Mouse (Mus musculus) lung, embryonic 16.5 days (tissue): ENCODE measurements around the gene Scnm1. TPM values are rescaled to one million over a fixed set of nuclear protein-coding genes. Genes with fewer than 3 reads are reported as not detected.

Experiments
- ATAC-seq: fragments of 200-750 bp; cut with Nextera tagmentation; 2 replicates; pipeline ENCODE4 v1.8.0; 2017; ENCODE audit warnings: low read depth, mild to moderate bottlenecking, moderate library complexity
- H3K27ac ChIP-seq: fragments of 300-500 bp; sonication (generic); 2 replicates; pipeline ENCODE4 v1.5.1; 2014; ENCODE audit warnings: mild to moderate bottlenecking, control low read depth, low read length
- H3K27me3 ChIP-seq: fragments of 300-500 bp; sonication (generic); 2 replicates; pipeline ENCODE4 v1.6.1; 2014; ENCODE audit warnings: low read depth, low read length, mixed read lengths; ENCODE audit not compliant: control insufficient read depth, insufficient read depth
- H3K36me3 ChIP-seq: fragments of 300-500 bp; sonication (generic); 2 replicates; pipeline ENCODE4 v1.6.1; 2014; ENCODE audit warnings: low read length; ENCODE audit not compliant: control insufficient read depth, insufficient read depth
- H3K4me1 ChIP-seq: fragments of 300-500 bp; sonication (generic); replicated peaks from 2 replicates; pipeline ENCODE4 v1.6.1; 2014; ENCODE audit warnings: low read length, mixed read lengths; ENCODE audit not compliant: control insufficient read depth, insufficient read depth
- H3K4me2 ChIP-seq: fragments of 300-500 bp; sonication (generic); 2 replicates; pipeline ENCODE4 v1.6.1; 2014; ENCODE audit warnings: low read depth, low read length, control low read depth
- H3K4me3 ChIP-seq: fragments of 300-500 bp; sonication (generic); 2 replicates; pipeline ENCODE4 v1.5.1; 2014; ENCODE audit warnings: mild to moderate bottlenecking, low read length, control low read depth
- H3K9ac ChIP-seq: fragments of 300-500 bp; sonication (generic); 2 replicates; pipeline ENCODE4 v1.6.1; 2014; ENCODE audit warnings: low read length, control low read depth
- H3K9me3 ChIP-seq: fragments of 300-500 bp; sonication (generic); 2 replicates; pipeline ENCODE4 v1.6.1; 2016; ENCODE audit warnings: low read length; ENCODE audit not compliant: control insufficient read depth
- WGBS: fragments of 180-500 bp; shearing (Covaris S2); extraction: QIAGEN DNeasy Blood & Tissue Kit; methylation state at CpG from one replicate; pipeline ENCODE4 v1.1.7; 2014; 5-methylcytosine and 5-hydroxymethylcytosine counted together
- microRNA-seq: library from miRNA; unstranded; fragments of <30 nt; microRNA quantifications from one replicate; pipeline ENCODE4, GENCODE M21; 2016
- polyA plus RNA-seq: library from polyadenylated mRNA; unstranded; fragments of >200 nt; fragmentation: Nextera tagmentation; extraction: Ambion mirVana; gene quantifications from 2 replicates; pipeline ENCODE4 v1.2.1, GENCODE M21; 2015

Gene Scnm1
- polyA plus RNA-seq, 1 experiment from 2014 or later = 69.9 TPM

- Histone ChIP-seq H3K9me3 (no peaks in the 10 kb centered on the region), H3K27me3 (no peaks in the 10 kb centered on the region), H3K4me1 (peaks cover 6% of the 10 kb centered on the region), H3K27ac (peak overlapping the region; percentile 71), H3K4me2 (peak overlapping the region; percentile 76), H3K9ac (peak overlapping the region; percentile 92), H3K4me3 (peak overlapping the region; percentile 97), H3K36me3 (no peaks in the 10 kb centered on the region)
- no peak; the same call in 1 of the 2 replicates for ATAC-seq
- WGBS = 0% methylated on average over 16 of the region's 16 CpGs
These were observed 28.0 kb downstream of the Scnm1 start for GRCm38 (mm10) chr3:95105586-95106337.

- ATAC-seq = no peak
- H3K4me3 ChIP-seq = peak overlapping the region; percentile 97
- peak overlapping the region; percentile 76 for H3K4me2 ChIP-seq
- H3K27me3 ChIP-seq = no peaks in the 10 kb centered on the region
- peak overlapping the region; percentile 92 for H3K9ac ChIP-seq
- 31% methylated on average over 4 of the region's 4 CpGs for WGBS
- H3K4me1 ChIP-seq = peaks cover 6% of the 10 kb centered on the region
- H3K36me3 ChIP-seq = no peaks in the 10 kb centered on the region
- H3K9me3 ChIP-seq = no peaks in the 10 kb centered on the region
- peak overlapping the region; percentile 51 for H3K27ac ChIP-seq
These were observed 28.7 kb downstream of the Scnm1 start for GRCm38 (mm10) chr3:95105121-95105520.

GRCm38 (mm10) chr3:95100854-95101253 lies 33.0 kb downstream of the Scnm1 start:
- H3K9ac ChIP-seq = no peak overlapping the region
- H3K27me3 ChIP-seq = no peaks in the 10 kb centered on the region
- no peak overlapping the region for H3K4me2 ChIP-seq
- peaks cover 5% of the 10 kb centered on the region; the same call in 1 of the 2 replicates for H3K36me3 ChIP-seq
- H3K27ac ChIP-seq = no peak overlapping the region
- H3K4me3 ChIP-seq = no peak overlapping the region
- ATAC-seq = no peak
- 41% methylated on average over 2 of the region's 2 CpGs for WGBS
- H3K4me1 ChIP-seq = peaks cover 6% of the 10 kb centered on the region
- H3K9me3 ChIP-seq = no peaks in the 10 kb centered on the region

GRCm38 (mm10) chr3:95088071-95088470 lies 45.7 kb downstream of the Scnm1 start:
- no peak overlapping the region for H3K4me3 ChIP-seq
- no peaks in the 10 kb centered on the region for H3K4me1 ChIP-seq
- ATAC-seq = no peak
- H3K36me3 ChIP-seq = no peaks in the 10 kb centered on the region; the same call in 1 of the 2 replicates
- no peak overlapping the region for H3K27ac ChIP-seq
- no peak overlapping the region for H3K4me2 ChIP-seq
- WGBS = 91% methylated on average over 1 of the region's 1 CpGs
- H3K9ac ChIP-seq = no peak overlapping the region
- no peaks in the 10 kb centered on the region for H3K27me3 ChIP-seq
- H3K9me3 ChIP-seq = no peaks in the 10 kb centered on the region

Small RNAs within 50 kb of the gene (microRNA-seq; reads per million reads assigned to microRNA genes)
- not detected for gene Mir8099-1

Other genes starting within 250 kb of the Scnm1 start
- gene Psmb4, start 247.1 kb downstream of the Scnm1 start, polyA plus RNA-seq = 306 and 339 TPM in 2 replicates
- gene Selenbp1, start 201.0 kb downstream of the Scnm1 start, polyA plus RNA-seq = 341 and 430 TPM in 2 replicates
- gene Rfx5, start 179.9 kb downstream of the Scnm1 start, polyA plus RNA-seq = 8.9 and 10.0 TPM in 2 replicates
- gene Pi4kb, start 159.3 kb downstream of the Scnm1 start, polyA plus RNA-seq = 25.1 and 25.7 TPM in 2 replicates
- gene Zfp687, start 118.6 kb downstream of the Scnm1 start, polyA plus RNA-seq = 23.3 and 23.6 TPM in 2 replicates
- gene Psmd4, start 91.4 kb downstream of the Scnm1 start, polyA plus RNA-seq = 223 and 224 TPM in 2 replicates
- gene Pip5k1a, start 27.1 kb downstream of the Scnm1 start, polyA plus RNA-seq = 19.5 and 20.2 TPM in 2 replicates
- gene Vps72, start 23.0 kb downstream of the Scnm1 start, polyA plus RNA-seq = 152 and 156 TPM in 2 replicates
- gene Tmod4, start 9.5 kb downstream of the Scnm1 start, polyA plus RNA-seq = 2.7 and 4.4 TPM in 2 replicates
- gene Lysmd1, start 77 bp upstream of the Scnm1 start, polyA plus RNA-seq = 16.2 and 16.9 TPM in 2 replicates
- gene Tnfaip8l2, start 8.3 kb upstream of the Scnm1 start, polyA plus RNA-seq = 4.0 and 5.4 TPM in 2 replicates
- 3.2 and 4.1 TPM in 2 replicates for gene Sema6c, start 26.4 kb upstream of the Scnm1 start, polyA plus RNA-seq
- gene Gabpb2, start 83.9 kb upstream of the Scnm1 start, polyA plus RNA-seq = 10.0 and 10.2 TPM in 2 replicates
- gene Cdc42se1, start 94.7 kb upstream of the Scnm1 start, polyA plus RNA-seq = 118 and 123 TPM in 2 replicates
- gene Mllt11, start 98.2 kb upstream of the Scnm1 start, polyA plus RNA-seq = 12.0 TPM in 2 replicates
- gene Gm128, start 107.6 kb upstream of the Scnm1 start, polyA plus RNA-seq = 0.29 and 0.50 TPM in 2 replicates
- 4.6 and 5.7 TPM in 2 replicates for gene Bnipl, start 117.2 kb upstream of the Scnm1 start, polyA plus RNA-seq
- gene Mindy1, start 147.3 kb upstream of the Scnm1 start, polyA plus RNA-seq = 41.0 and 47.0 TPM in 2 replicates
- gene Prune1, start 148.1 kb upstream of the Scnm1 start, polyA plus RNA-seq = 23.2 and 23.9 TPM in 2 replicates
- gene Anxa9, start 173.2 kb upstream of the Scnm1 start, polyA plus RNA-seq = 1.7 and 2.0 TPM in 2 replicates
- gene Cers2, start 180.8 kb upstream of the Scnm1 start, polyA plus RNA-seq = 221 and 230 TPM in 2 replicates
- gene Setdb1, start 223.2 kb upstream of the Scnm1 start, polyA plus RNA-seq = 35.4 and 38.4 TPM in 2 replicates